Mouse (Mus musculus) lung, postnatal 0 days (tissue): ENCODE measurements around the gene Ctsh. TPM values are rescaled to one million over a fixed set of nuclear protein-coding genes. Genes with fewer than 3 reads are reported as not detected.

Experiments used
- ATAC-seq: fragments of 200-750 bp; cut with Nextera tagmentation; 2 replicates; pipeline ENCODE4 v1.8.0; 2017; ENCODE audit warnings: moderate library complexity
- DNase-seq: peaks from one replicate; pipeline ENCODE4 v3.0.0-alpha.2; 2016; ENCODE audit warnings: low spot score
- H3K27ac ChIP-seq: fragments of 300-500 bp; sonication (generic); 2 replicates; pipeline ENCODE4 v1.5.1; 2014; ENCODE audit warnings: antibody characterized with exemption, mild to moderate bottlenecking, low read length, mixed read lengths
- H3K27me3 ChIP-seq: fragments of 300-500 bp; sonication (generic); replicated peaks from 2 replicates; pipeline ENCODE4 v1.6.1; 2014; ENCODE audit warnings: low read length, mixed read lengths; ENCODE audit not compliant: insufficient read depth
- H3K36me3 ChIP-seq: fragments of 300-500 bp; sonication (generic); 2 replicates; pipeline ENCODE4 v1.6.1; 2014; ENCODE audit warnings: low read length, mixed read lengths; ENCODE audit not compliant: insufficient read depth
- H3K4me1 ChIP-seq: fragments of 300-500 bp; sonication (generic); 2 replicates; pipeline ENCODE4 v1.6.1; 2014; ENCODE audit warnings: antibody characterized with exemption, low read depth, low read length, mixed read lengths; ENCODE audit not compliant: insufficient read depth
- H3K4me2 ChIP-seq: fragments of 300-500 bp; sonication (generic); replicated peaks from 2 replicates; pipeline ENCODE4 v1.6.1; 2014; ENCODE audit warnings: low read depth, mild to moderate bottlenecking, low read length, moderate library complexity, mixed read lengths
- H3K4me3 ChIP-seq: fragments of 300-500 bp; sonication (generic); 2 replicates; pipeline ENCODE4 v1.5.1; 2014; ENCODE audit warnings: low read depth, low read length
- H3K9ac ChIP-seq: fragments of 300-500 bp; sonication (generic); replicated peaks from 2 replicates; pipeline ENCODE4 v1.6.1; 2014; ENCODE audit warnings: low read depth, mild to moderate bottlenecking
- H3K9me3 ChIP-seq: fragments of 300-500 bp; sonication (generic); 2 replicates; pipeline ENCODE4 v1.6.1; 2016; ENCODE audit warnings: low read length, mixed read lengths
- CTCF ChIP-seq: IDR thresholded peaks from 2 replicates; pipeline ENCODE4 v1.5.1; 2016; ENCODE audit warnings: antibody characterized with exemption, mild to moderate bottlenecking
- EP300 ChIP-seq: IDR thresholded peaks from 2 replicates; pipeline ENCODE4 v1.6.1; 2016; ENCODE audit warnings: antibody characterized with exemption, mild to moderate bottlenecking, control low read depth
- WGBS: fragments of 180-500 bp; shearing (Covaris S2); extraction: QIAGEN DNeasy Blood & Tissue Kit; methylation state at CpG from one replicate; pipeline ENCODE4 v1.1.7; 2014; 5-methylcytosine and 5-hydroxymethylcytosine counted together
- polyA plus RNA-seq: library from polyadenylated mRNA; unstranded; fragments of >200 nt; fragmentation: Nextera tagmentation; extraction: Ambion mirVana; gene quantifications from 2 replicates; pipeline ENCODE4 v1.2.1, GENCODE M21; 2015

Gene Ctsh
- 2,236 and 2,487 TPM in 2 replicates for polyA plus RNA-seq

GRCm38 (mm10) chr9:90053852-90054251 lies at the start of gene Ctsh:
Gene Ctsh (plus strand): TSS chr9:90054152.
- TF ChIP-seq CTCF (no peak), EP300 (no peak)
- DNase-seq (no peak), ATAC-seq (no peak)
- Histone ChIP-seq H3K4me3 (peak within 1 kb of the TSS; percentile 72), H3K4me1 (no peaks in the 10 kb centered on the region), H3K4me2 (peak within 1 kb of the TSS; percentile 79), H3K27ac (peak within 1 kb of the TSS; percentile 94), H3K9me3 (no peaks in the 10 kb centered on the region), H3K9ac (peak within 1 kb of the TSS; percentile 88), H3K27me3 (no peaks in the 10 kb centered on the region), H3K36me3 (no peaks in the 10 kb centered on the region)
- 62% methylated on average over 2 of the region's 2 CpGs for WGBS

GRCm38 (mm10) chr9:90006432-90006831 lies 47.5 kb upstream of the Ctsh start:
- Histone ChIP-seq H3K4me1 (peaks cover 8% of the 10 kb centered on the region; the same call in 1 of the 2 replicates), H3K4me2 (no peak overlapping the region), H3K27ac (peak overlapping the region; percentile 92), H3K36me3 (no peaks in the 10 kb centered on the region), H3K9me3 (no peaks in the 10 kb centered on the region), H3K4me3 (no peak overlapping the region), H3K9ac (no peak overlapping the region), H3K27me3 (no peaks in the 10 kb centered on the region)
- no peak for DNase-seq
- WGBS: 56% methylated on average over 3 of the region's 3 CpGs
- ATAC-seq: no peak
- TF ChIP-seq EP300 (no peak), CTCF (no peak)

GRCm38 (mm10) chr9:90007094-90007493 lies 46.9 kb upstream of the Ctsh start:
- H3K4me3 ChIP-seq: no peak overlapping the region
- peak; percentile 73 for ATAC-seq
- DNase-seq: peak; percentile 88
- no peaks in the 10 kb centered on the region for H3K36me3 ChIP-seq
- peaks cover 8% of the 10 kb centered on the region; the same call in 1 of the 2 replicates for H3K4me1 ChIP-seq
- H3K9ac ChIP-seq: no peak overlapping the region
- no peaks in the 10 kb centered on the region for H3K9me3 ChIP-seq
- TF ChIP-seq EP300 (peak; percentile 99), CTCF (no peak)
- 15% methylated on average over 2 of the region's 2 CpGs for WGBS
- no peaks in the 10 kb centered on the region for H3K27me3 ChIP-seq
- peak overlapping the region; percentile 92 for H3K27ac ChIP-seq
- no peak overlapping the region for H3K4me2 ChIP-seq

- no peak overlapping the region for H3K4me2 ChIP-seq
- TF ChIP-seq CTCF (no peak), EP300 (peak; percentile 100)
- DNase-seq (peak; percentile 93), ATAC-seq (peak; percentile 91)
- H3K36me3 ChIP-seq: no peaks in the 10 kb centered on the region
- H3K4me3 ChIP-seq: no peak overlapping the region
- H3K27ac ChIP-seq: peak overlapping the region; percentile 92
- no peaks in the 10 kb centered on the region for H3K27me3 ChIP-seq
- H3K4me1 ChIP-seq: peaks cover 8% of the 10 kb centered on the region; the same call in 1 of the 2 replicates
- H3K9me3 ChIP-seq: no peaks in the 10 kb centered on the region
- no peak overlapping the region for H3K9ac ChIP-seq
- 47% methylated on average over 6 of the region's 6 CpGs for WGBS
Measured at GRCm38 (mm10) chr9:90008138-90008537, 45.8 kb upstream of the Ctsh start.

- ATAC-seq (no peak), DNase-seq (peak; percentile 78)
- TF ChIP-seq EP300: no peak
- TF ChIP-seq CTCF: no peak
- H3K4me2 ChIP-seq: no peak overlapping the region
- H3K36me3 ChIP-seq: no peaks in the 10 kb centered on the region
- no peaks in the 10 kb centered on the region for H3K27me3 ChIP-seq
- no peak overlapping the region for H3K4me3 ChIP-seq
- H3K9me3 ChIP-seq: no peaks in the 10 kb centered on the region
- no peak overlapping the region; the same call in 1 of the 2 replicates for H3K27ac ChIP-seq
- H3K4me1 ChIP-seq: peaks cover 8% of the 10 kb centered on the region; the same call in 1 of the 2 replicates
- H3K9ac ChIP-seq: no peak overlapping the region
- 41% methylated on average over 2 of the region's 2 CpGs for WGBS
Measured at GRCm38 (mm10) chr9:90011849-90012248, 42.1 kb upstream of the Ctsh start.

GRCm38 (mm10) chr9:90014649-90015048 lies 39.3 kb upstream of the Ctsh start:
- H3K27me3 ChIP-seq: no peaks in the 10 kb centered on the region
- TF ChIP-seq EP300 (no peak), CTCF (no peak)
- ATAC-seq: no peak
- no peak overlapping the region for H3K27ac ChIP-seq
- 84% methylated on average over 3 of the region's 3 CpGs for WGBS
- H3K4me1 ChIP-seq: no peaks in the 10 kb centered on the region
- no peak overlapping the region for H3K4me3 ChIP-seq
- no peaks in the 10 kb centered on the region for H3K36me3 ChIP-seq
- H3K9me3 ChIP-seq: no peaks in the 10 kb centered on the region
- DNase-seq: no peak
- no peak overlapping the region for H3K9ac ChIP-seq
- H3K4me2 ChIP-seq: no peak overlapping the region

GRCm38 (mm10) chr9:90016204-90016603 lies 37.7 kb upstream of the Ctsh start:
- no peaks in the 10 kb centered on the region for H3K36me3 ChIP-seq
- H3K4me1 ChIP-seq: no peaks in the 10 kb centered on the region
- no peak for ATAC-seq
- no peaks in the 10 kb centered on the region for H3K27me3 ChIP-seq
- no peak for TF ChIP-seq EP300
- TF ChIP-seq CTCF: no peak
- no peak for DNase-seq
- no peaks in the 10 kb centered on the region for H3K9me3 ChIP-seq
- 83% methylated on average over 6 of the region's 6 CpGs for WGBS
- no peak overlapping the region for H3K4me2 ChIP-seq
- no peak overlapping the region for H3K4me3 ChIP-seq
- no peak overlapping the region for H3K27ac ChIP-seq
- no peak overlapping the region for H3K9ac ChIP-seq
